Mouse (Mus musculus) adrenal gland, postnatal 10 days (tissue): ENCODE data around the gene Sp1. TPM values are rescaled to one million over a fixed set of nuclear protein-coding genes. Genes with fewer than 3 reads are reported as not detected.

Experiments used
- DNase-seq: peaks from one replicate; pipeline ENCODE4 v3.0.0; 2021; ENCODE audit warnings: mixed read lengths
- total RNA-seq, 2 experiments: library from RNA; stranded (reverse); gene quantifications; 2 replicates each; pipeline ENCODE4 v1.2.3; 2021

Sp1 gene
- total RNA-seq, 2 experiments from 2014 or later = 67.8 to 83.4 TPM

DNA sequence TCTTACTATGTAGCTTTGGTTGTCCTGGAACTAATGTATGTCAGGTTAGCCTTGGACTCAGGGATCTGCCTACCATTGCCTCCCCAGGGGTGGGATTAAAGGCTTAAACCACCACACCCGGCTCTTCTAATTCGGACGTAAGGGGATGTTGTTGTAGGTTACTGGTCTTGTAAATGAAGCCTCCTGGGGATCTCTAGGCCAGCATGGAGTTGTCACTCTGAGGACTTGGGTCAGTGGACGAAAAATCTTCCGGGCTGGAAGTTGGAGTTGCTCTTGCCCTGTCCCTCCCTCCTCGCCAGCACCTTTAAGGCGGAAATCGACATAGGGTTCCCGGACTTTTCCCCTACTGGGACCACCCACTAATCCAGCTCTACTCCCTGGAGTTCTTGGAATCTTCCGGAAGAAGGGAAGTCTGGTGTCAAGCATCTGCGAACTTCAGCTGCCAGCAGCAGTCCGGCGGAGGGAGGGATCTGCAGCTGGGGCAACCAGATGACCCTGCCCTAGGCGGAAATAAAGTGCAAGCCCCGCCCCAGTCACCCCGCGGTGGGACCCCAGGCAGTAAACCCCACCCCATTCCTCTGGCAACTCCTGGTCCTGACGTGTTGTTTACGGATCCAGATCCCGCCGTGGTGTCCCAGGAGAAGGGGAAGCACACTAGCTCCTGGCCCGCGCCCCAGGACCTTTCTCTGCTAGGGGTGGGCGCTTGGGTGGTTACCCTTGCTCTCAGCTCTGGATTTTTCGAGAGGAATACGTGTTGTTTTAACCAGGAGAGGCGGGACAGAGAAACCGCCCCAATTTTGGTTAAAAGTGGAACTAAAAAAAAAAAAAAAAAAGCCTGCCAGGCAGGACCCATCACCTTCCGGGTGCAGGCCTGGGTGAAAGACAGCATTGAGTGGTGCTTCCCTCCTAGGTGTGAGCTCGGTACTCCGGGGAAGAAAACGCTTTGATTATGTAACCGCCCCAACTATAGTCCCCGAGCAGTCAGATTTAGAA, 6.4 kb upstream of the Sp1 start:
- DNase-seq = peak; percentile 95

DNA sequence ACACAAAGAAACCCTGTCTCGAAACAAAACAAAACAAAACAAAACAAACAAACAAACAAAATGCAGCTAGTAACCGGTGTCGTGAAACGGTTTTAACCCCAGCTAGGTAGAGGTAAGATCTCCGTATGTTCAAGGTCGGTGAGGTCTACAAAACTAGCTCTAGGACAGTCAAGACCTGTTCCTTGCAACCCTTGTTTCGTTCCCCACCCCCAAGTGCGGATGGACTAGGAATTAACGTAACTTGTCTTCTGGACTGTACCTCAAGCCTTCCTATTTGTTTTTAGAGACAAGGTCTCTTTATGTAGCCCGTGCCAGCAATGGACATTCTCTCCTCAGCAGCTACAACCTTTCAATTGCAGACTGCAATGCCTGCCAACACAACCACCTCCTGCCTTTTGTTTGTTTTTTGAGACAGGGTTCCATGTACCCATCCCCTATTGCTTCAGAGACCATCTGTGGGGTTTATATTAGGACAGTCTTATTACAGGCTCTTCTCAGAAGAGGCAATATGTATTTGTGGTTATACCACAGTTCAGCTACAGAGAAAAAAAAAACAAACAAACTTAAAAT, 5.4 kb upstream of the Sp1 start:
- no peak for DNase-seq

DNA sequence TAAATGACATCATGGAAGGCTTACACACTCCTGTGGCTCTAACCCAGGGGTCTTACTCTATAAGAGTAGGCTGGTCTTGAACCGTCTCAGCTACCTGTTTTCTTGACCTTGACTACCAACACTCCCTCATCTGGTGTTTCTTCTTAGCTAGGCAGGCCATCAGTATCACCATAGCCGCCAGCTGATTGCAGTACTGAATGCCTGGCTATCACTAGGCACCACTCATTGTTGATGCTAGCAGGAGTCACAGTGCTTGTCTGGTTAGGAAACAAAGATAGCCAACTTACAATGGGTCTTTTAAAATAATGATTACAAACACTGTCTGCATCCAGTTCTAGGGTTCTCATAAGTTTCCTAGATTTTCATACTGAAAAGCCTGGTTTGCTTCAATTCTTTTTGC, 4.7 kb upstream of the Sp1 start:
- DNase-seq = no peak

DNA sequence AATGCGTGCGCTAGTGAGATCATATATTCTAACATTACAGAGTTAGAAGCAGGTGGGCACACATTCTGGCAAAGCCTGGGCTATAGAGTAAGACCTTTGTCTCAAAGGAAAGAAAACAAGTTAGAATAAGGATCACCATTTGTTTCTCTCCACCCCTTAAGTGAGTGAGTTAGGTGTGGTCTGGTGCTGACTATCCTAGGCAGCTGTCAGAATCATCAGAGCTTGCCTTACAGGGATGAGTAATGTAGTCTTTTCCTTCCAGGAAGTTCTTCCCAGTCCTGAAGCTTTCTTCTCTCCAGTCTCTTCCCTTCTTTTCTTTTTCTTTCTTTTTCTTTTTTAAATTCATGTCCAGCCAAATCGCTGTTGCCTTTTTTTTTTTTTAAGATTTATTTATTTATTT, 3.7 kb upstream of the Sp1 start:
- DNase-seq = no peak

DNA sequence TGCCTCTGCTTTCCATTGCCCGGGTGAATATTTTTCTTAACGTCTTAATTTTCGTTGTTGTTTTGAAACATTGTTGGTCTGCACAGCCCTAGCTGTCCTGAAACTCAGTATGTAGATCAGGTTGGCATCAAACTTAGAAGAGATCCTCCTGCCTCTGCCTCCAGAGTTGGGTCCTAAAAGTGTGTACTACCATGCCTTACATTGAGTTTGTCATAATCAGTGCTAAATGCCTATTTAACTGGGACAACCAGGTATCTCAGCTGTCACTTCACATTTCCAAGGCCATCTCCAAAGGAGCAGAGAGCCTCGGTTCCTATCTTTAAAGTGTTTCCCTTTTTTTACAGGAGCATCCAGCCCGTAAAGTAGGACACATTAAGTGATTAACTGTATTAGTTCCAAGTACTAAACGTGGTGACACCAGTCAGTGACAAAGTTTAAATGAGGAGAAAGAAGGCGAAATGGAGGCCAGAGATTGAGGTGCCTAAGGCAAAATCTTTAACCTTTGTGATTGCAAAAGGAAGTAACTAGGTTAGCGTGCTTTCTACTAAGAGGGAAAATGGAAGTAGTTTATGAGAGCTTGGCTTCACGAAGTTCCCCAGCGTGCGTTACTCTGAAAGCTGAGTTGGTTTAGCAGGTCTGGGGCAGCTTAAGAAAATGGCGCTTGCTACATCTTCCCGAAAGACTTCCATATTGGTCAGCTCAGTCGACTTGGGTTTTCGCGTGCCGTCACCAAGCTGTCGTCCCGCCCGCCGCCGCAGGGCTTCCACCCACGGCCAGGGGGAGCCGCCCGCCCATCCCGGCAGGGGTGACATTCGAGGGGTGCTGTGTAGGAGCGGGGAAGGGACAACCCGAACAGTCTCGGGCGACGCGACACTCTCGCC, 1.1 kb upstream of the Sp1 start:
- DNase-seq = no peak

DNA sequence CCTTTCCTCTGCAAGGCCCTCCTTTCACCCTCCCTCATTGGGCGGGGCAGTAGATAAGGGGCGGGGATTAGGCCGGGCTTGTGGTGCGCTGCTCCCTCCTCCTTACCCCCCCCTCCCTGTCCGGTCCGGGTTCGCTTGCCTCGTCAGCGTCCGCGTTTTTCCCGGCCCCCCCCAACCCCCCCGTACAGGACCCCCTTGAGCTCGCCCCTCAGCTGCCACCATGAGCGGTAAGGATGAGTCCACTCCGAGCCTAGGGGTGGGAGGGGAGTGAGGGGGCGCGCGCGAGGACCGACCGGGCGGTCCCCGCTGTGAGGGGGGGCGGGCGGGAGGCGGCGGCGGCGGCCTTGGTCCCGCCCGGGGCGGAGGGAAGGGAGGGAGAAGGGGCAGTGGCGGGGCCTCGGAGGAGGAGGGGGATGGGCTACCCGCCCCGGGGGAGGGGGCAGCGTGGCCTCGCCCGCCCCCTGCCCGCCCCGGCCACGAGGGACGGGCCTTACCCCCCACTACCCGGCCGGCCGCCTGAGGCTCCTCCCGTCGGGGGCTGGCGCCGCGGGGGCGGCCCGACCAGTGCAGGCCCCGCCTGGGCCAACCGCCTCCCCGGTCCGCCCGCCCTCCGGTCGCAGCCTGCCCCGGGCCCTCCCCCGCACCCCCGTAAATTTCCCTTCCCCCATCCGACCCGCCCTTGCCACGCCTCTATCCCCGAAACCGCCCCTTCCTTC, 411 bp downstream of the Sp1 start:
- peak; percentile 92 for DNase-seq

DNA sequence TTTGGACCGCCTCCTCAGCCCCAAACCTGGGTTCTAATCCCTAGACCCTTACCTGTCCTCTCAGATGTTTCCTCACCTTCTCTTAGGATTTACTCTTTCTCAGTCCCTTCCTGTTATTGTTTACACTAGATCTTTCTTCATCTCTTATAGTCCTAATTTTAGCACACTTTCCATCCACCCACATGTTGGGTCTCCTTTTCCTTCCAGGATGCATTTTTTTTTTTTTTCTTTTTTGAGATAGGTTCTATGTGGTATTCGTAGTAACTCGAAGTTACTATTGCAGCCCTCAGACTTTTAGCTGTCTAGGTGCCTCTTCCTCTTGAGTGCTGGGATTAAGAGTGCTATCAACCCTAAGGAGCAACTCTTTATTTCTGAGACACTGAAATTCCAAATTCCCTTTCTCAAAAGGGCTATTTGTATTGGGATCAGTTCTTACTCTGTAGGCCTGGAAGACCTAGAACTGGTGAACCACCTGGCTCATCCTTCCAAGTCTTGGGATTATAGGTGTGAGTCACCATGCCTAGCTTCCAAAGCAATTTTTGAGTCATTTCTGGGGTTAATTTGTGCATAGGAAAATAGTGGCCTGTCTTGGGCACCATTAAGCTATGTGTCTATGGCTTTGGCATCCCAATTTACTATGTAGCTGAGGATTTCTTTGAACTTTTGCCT, 1.1 kb downstream of the Sp1 start:
- DNase-seq = no peak

DNA sequence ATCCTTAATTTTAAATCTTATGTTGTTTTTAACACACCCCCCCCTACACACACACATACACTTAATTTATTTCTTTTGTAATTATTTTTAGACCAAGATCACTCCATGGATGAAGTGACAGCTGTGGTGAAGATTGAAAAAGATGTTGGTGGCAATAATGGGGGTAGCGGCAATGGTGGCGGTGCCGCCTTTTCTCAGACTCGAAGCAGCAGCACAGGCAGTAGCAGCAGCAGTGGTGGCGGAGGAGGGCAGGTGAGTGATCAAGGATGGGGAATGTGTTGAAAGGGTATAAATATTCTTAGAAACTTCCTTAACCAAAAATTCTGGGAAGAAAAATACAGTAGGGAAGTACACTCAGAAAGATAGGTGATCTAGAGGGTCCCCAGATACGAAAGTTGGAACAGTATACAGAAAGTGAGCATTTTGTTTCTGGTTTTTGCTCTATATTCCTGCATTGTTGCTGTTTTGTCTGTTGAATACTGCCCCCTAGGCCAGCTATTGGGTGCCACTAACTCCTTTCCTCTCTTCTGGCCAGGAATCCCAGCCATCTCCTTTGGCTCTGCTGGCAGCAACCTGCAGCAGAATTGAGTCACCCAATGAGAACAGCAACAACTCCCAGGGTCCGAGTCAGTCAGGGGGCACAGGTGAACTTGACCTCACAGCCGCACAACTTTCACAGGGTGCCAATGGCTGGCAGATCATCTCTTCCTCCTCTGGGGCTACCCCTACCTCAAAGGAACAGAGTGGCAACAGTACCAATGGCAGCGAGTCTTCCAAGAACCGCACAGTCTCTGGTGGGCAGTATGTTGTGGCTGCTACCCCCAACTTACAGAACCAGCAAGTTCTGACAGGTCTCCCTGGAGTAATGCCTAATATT, 2.0 kb downstream of the Sp1 start:
- no peak for DNase-seq

DNA sequence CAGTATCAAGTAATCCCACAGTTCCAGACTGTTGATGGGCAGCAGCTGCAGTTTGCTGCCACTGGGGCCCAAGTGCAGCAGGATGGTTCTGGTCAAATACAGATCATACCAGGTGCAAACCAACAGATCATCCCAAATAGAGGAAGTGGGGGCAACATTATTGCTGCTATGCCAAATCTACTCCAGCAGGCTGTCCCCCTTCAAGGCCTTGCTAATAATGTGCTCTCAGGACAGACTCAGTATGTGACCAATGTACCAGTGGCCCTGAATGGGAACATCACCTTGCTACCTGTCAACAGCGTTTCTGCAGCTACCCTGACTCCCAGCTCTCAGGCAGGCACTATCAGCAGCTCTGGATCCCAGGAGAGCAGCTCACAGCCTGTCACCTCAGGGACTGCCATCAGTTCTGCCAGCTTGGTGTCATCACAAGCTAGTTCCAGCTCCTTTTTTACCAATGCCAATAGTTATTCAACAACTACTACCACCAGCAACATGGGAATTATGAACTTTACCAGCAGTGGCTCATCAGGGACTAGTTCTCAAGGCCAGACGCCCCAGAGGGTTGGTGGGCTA, 2.7 kb downstream of the Sp1 start:
- no peak for DNase-seq

DNA sequence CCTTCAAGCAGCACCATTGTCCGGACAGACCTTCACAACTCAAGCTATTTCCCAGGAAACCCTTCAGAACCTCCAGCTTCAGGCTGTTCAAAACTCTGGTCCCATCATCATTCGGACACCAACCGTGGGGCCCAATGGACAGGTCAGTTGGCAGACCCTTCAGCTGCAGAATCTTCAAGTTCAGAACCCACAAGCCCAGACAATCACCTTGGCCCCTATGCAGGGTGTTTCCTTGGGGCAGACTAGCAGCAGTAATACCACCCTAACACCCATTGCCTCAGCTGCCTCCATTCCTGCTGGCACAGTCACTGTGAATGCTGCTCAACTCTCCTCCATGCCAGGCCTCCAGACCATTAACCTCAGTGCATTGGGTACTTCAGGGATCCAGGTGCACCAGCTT, 3.3 kb downstream of the Sp1 start:
- DNase-seq = no peak

DNA sequence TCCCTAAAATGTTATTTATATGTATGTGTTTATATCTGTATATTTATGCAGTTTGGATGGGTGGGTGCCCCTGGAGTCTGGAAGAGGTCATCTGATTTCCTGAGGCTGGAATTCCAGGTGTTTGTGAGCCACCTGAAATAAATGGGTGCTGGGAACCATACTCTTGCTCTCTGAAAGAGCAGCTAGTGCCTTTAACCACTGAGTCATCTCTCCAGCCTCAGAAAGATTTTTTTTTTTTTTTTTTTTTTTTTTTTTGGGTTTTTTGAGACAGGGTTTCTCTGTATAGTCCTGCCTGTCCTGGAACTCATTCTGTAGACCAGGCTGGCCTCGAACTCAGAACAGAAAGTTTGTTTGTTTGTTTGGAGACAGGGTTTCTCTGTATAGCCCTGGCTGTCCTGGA, 5.1 kb downstream of the Sp1 start:
- DNase-seq = no peak

DNA sequence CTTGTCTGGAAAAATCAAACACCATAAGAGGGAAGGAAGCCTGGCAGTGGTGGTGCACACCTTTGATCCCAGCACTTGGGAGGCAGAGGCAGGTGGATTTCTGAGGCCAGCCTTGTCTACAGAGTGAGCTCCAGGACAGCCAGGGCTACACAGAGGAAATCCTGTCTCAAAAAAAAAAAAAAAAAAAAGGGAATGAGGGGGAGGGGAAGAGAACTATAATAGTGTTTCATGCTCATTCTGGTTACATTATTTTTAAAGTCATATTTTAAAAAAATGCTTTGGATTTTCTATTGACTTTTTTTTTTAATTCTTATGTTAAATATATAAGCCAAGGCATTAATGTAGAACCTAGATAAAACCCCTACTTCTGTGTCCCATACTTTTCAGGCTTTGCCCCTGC, 7.7 kb downstream of the Sp1 start:
- DNase-seq = no peak

DNA sequence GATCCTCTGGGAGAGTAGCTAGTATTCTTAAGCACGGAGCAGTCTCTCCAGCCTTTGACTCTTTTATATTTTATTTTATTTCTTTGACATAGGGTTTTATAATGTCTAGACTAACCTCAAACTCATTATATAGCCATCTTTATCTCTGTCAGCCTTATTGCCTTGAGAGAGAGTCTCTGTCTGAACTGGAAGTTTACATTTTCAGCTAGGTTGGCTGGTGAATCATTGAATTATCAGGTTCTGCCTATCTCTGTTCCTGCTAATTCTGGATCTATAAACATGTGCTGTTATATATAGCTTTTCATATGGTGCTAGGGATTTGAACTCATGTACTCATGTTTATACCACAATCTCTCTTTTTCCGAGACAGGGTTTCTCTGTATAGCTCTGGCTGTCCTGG, 11.6 kb downstream of the Sp1 start:
- no peak for DNase-seq

DNA sequence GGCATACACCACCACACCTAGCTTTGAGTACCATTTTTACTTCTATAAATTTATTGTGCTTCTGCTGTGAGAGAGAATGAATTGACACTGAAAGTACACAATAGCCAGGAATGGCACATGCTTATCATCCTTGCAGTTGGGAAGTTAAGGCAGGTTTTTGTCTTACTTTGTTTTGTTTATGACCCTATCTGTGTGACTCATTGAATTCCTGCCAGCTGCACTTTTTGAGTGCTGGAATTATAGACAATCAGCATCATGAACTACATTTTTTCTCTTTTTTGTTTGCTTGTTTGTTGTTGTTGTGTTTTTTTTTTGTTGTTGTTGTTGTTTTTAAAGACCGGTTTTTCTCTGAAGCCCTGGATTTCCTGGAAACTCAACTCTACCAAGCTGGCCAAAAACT, 15.0 kb downstream of the Sp1 start:
- no peak for DNase-seq

DNA sequence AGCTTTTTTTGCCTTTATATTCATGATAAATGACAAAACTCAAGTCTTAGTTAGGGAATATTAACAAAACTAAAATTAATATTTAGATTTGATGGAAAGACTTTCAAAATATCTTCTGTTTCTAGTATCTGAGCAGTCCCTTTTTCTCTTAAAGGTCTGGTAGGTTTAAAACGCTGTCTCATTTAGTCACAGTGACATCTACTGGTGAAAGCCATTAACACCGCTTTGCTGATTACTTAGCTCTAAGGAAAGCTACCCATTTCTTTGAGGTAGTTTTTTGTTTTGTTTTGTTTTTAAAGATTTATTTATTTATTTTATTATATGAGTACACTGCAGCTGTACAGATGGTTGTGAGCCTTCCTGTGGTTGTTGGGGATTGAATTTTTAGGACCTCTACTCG, 15.5 kb downstream of the Sp1 start:
- peak; percentile 57 for DNase-seq

DNA sequence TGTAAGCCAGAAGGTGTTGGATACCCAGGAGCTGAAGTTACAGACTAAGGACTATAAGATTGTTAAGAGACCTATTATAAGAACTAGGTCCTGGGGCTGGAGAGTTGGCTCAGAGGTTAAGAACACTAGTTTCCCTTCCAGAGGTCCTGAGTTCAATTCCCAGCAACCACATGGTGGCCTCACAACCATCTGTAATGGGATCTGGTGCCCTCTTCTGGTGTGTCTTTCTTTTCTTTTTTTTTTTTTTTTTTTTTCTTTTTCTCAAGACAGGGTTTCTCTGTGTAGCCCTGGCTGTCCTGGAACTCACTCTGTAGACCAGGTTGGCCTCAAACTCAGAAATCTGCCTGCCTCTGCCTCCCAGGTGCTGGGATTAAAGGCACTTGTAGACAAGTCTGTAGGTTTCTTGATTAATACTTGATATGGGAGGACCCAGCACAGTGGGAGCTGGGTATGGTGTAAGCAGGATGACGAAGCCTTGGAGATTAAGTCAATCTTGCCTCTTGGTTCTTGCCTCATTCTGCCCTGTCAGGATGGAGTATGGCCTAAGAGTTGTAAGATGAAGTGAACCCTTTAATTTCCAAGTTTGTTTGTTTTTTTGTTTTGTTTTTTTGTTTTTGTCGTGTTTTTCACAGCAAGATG, 17.8 kb downstream of the Sp1 start:
- no peak for DNase-seq

DNA sequence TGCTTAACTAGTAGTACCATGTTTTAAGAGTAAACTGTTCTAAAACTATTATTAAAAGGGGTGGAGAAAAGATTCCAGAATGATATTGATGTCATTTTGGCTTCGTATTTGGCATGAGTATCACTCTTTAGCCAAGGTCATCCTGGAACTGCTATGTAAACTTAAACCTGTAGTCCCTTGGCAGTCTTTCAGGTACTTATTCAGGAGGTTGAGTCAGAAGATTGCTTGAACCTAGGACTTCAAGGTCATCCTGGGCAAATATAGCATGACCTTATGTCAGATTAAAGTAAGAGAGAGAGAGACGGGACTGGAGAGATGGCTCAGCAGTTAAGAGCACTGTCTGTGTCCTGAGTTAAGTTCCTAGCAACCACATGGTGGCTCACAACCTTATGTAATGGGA, 18.7 kb downstream of the Sp1 start:
- DNase-seq = no peak

DNA sequence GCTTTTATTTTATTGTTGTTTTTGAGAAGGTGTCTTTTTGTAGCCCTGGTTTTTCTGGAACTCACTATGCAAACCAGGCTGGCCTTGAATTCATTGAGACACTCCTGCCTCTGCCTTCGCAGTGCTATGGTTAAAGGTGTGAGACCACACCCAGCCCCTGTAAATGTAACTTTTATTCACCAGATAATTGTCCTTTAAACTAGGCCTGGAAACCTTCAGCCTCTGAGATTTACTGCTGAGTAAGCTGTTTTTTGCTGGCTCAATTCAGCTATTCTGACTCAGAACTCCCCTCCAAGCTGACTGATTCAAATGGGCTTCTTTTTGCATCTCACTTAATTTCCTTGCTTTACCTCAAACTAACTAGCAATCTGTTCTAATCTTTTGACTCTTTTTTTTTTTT, 21.0 kb downstream of the Sp1 start:
- DNase-seq = no peak

DNA sequence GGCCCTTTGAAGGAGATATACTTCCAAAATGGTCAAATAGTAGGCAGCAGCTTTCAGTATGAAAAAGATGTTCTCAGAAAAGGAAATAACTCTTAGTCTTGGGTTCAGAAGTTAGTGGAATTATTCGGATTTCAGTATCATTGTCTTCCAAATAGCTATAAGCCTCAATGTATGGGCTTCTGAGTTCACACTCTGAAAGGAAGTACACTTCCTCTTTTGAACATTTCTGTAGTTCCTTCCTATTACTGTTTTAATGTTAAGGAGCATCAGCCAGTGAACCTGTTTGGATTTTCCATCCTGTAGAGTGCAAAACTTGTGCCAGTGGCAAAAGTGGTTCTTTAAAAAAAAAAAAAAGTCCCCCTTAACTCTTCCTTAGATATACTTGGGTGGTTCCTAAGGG, 26.1 kb downstream of the Sp1 start:
- DNase-seq = no peak

DNA sequence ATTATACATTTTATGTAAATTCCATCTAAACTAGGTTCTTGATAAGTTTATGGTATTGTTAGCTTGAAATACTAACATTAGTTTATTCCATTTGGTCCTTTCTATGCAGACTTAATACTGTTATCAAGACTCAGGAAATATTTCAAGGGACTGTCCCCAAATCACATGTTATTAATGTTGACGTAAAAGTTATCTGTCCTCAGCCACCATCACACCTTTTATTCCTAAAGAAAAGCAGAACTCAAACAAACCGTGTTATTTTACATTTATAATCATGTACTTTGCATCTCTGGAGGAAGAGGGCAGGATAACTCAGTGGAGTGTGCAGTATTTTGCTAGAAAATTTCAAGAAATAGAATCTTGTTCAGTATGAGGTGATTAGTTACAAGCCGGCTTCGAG, 27.2 kb downstream of the Sp1 start:
- no peak for DNase-seq
